Mouse (Mus musculus): ENCODE results near the gene Atp1b3.
"Not testable (repeated sequence)": the region's sequence is repeated elsewhere in the genome, so short reads cannot be mapped to it uniquely, and the experiment has no call there.

Atp1b3 gene

GRCm38 (mm10) chr9:96364141-96364838 is at the start of gene Atp1b3:
Atp1b3 (minus strand) TSS chr9:96364442.
- peak; percentile 95 for DNase-seq (ENCODE audit: low read depth, low spot score)

GRCm38 (mm10) chr9:96412821-96413405 is 48.7 kb upstream of the Atp1b3 start:
- DNase-seq (ENCODE audit: low read depth, low spot score) = no peak

GRCm38 (mm10) chr9:96404312-96404711 is 40.1 kb upstream of the Atp1b3 start:
- DNase-seq (ENCODE audit: low read depth, low spot score) = no peak

- DNase-seq (ENCODE audit: low read depth, low spot score) = not testable (repeated sequence)
Measured at GRCm38 (mm10) chr9:96399916-96400315, 35.7 kb upstream of the Atp1b3 start.

- no peak for DNase-seq (ENCODE audit: low read depth, low spot score)
Measured at GRCm38 (mm10) chr9:96399425-96399878, 35.2 kb upstream of the Atp1b3 start.

- no peak for DNase-seq (ENCODE audit: low read depth, low spot score)
Measured at GRCm38 (mm10) chr9:96398614-96399013, 34.4 kb upstream of the Atp1b3 start.

GRCm38 (mm10) chr9:96398165-96398564 is 33.9 kb upstream of the Atp1b3 start:
- DNase-seq (ENCODE audit: low read depth, low spot score) = peak; percentile 31

- no peak for DNase-seq (ENCODE audit: low read depth, low spot score)
Measured at GRCm38 (mm10) chr9:96394910-96395690, 30.9 kb upstream of the Atp1b3 start.

GRCm38 (mm10) chr9:96393731-96394235 is 29.5 kb upstream of the Atp1b3 start:
- no peak for DNase-seq (ENCODE audit: low read depth, low spot score)

GRCm38 (mm10) chr9:96393112-96393511 is 28.9 kb upstream of the Atp1b3 start:
- no peak for DNase-seq (ENCODE audit: low read depth, low spot score)

- DNase-seq (ENCODE audit: low read depth, low spot score) = no peak
Measured at GRCm38 (mm10) chr9:96391921-96392320, 27.7 kb upstream of the Atp1b3 start.

- no peak for DNase-seq (ENCODE audit: low read depth, low spot score)
Measured at GRCm38 (mm10) chr9:96383714-96384487, 19.7 kb upstream of the Atp1b3 start.

- no peak for DNase-seq (ENCODE audit: low read depth, low spot score)
Measured at GRCm38 (mm10) chr9:96382756-96383155, 18.5 kb upstream of the Atp1b3 start.

GRCm38 (mm10) chr9:96381393-96381792 is 17.2 kb upstream of the Atp1b3 start:
- no peak for DNase-seq (ENCODE audit: low read depth, low spot score)

- no peak for DNase-seq (ENCODE audit: low read depth, low spot score)
Measured at GRCm38 (mm10) chr9:96379551-96379950, 15.3 kb upstream of the Atp1b3 start.

GRCm38 (mm10) chr9:96378747-96379146 is 14.5 kb upstream of the Atp1b3 start:
- DNase-seq (ENCODE audit: low read depth, low spot score) = no peak

GRCm38 (mm10) chr9:96377096-96377495 is 12.9 kb upstream of the Atp1b3 start:
- DNase-seq (ENCODE audit: low read depth, low spot score) = no peak

GRCm38 (mm10) chr9:96375819-96376218 is 11.6 kb upstream of the Atp1b3 start:
- DNase-seq (ENCODE audit: low read depth, low spot score) = no peak

GRCm38 (mm10) chr9:96371075-96371474 is 6.8 kb upstream of the Atp1b3 start:
- DNase-seq (ENCODE audit: low read depth, low spot score) = no peak

- DNase-seq (ENCODE audit: low read depth, low spot score) = no peak
Measured at GRCm38 (mm10) chr9:96369654-96370384, 5.6 kb upstream of the Atp1b3 start.
